Mouse (Mus musculus) heart, adult 2 months (tissue): ENCODE measurements around the gene Ntrk3. TPM values are rescaled to one million over a fixed set of nuclear protein-coding genes. Genes with fewer than 3 reads are reported as not detected.

Experiments used
- DNase-seq, 2 experiments: peaks; one replicate each; pipeline ENCODE4 v3.0.0; 2021
- H3K27ac ChIP-seq: fragments of 200-600 bp; 2 replicates; pipeline ENCODE4 v1.8.1; 2022
- H3K27me3 ChIP-seq: fragments of 200-500 bp; 2 replicates; pipeline ENCODE4 v1.6.1; 2012; ENCODE audit warnings: mild to moderate bottlenecking, low read length, inconsistent platforms, mixed read lengths; ENCODE audit not compliant: control insufficient read depth, insufficient read depth
- H3K36me3 ChIP-seq: fragments of 200-500 bp; 2 replicates; pipeline ENCODE4 v1.6.1; 2012; ENCODE audit warnings: low read length, inconsistent platforms; ENCODE audit not compliant: control insufficient read depth, insufficient read depth
- H3K4me1 ChIP-seq: fragments of 200-500 bp; 2 replicates; pipeline ENCODE4 v1.6.1; 2011; ENCODE audit warnings: low read length; ENCODE audit not compliant: control insufficient read depth, insufficient read depth
- H3K4me3 ChIP-seq: fragments of 200-600 bp; 2 replicates; pipeline ENCODE4 v1.8.1; 2022
- H3K79me2 ChIP-seq: fragments of 200-500 bp; replicated peaks from 2 replicates; pipeline ENCODE4 v1.6.1; 2012; ENCODE audit warnings: mild to moderate bottlenecking, inconsistent platforms, low read length, moderate library complexity, mixed read lengths; ENCODE audit not compliant: control insufficient read depth, insufficient read depth
- H3K9ac ChIP-seq: fragments of 200-500 bp; 2 replicates; pipeline ENCODE4 v1.6.1; 2012; ENCODE audit warnings: low read depth, mild to moderate bottlenecking, control low read depth, inconsistent platforms, low read length, mixed read lengths
- CTCF ChIP-seq: fragments of 200-600 bp; IDR thresholded peaks from 2 replicates; pipeline ENCODE4 v1.8.1; 2022; ENCODE audit warnings: antibody characterized with exemption, mild to moderate bottlenecking, moderate library complexity
- EP300 ChIP-seq: fragments of 200-500 bp; IDR thresholded peaks from 2 replicates; pipeline ENCODE4 v1.6.1; 2011; ENCODE audit warnings: low read depth, low read length, control low read depth; ENCODE audit not compliant: insufficient read depth
- POLR2A ChIP-seq: fragments of 200-500 bp; IDR thresholded peaks from 2 replicates; pipeline ENCODE4 v1.6.1; 2011; ENCODE audit warnings: mild to moderate bottlenecking, low read depth, low read length, control low read depth; ENCODE audit not compliant: insufficient read depth
- WGBS: fragments of 180-500 bp; shearing (Covaris S2); methylation state at CpG from one replicate; pipeline ENCODE4 v1.1.7; 2018; 5-methylcytosine and 5-hydroxymethylcytosine counted together
- intact Hi-C: fragments of 180-260 bp; cut with DNase I; formaldehyde crosslinking; loops from one replicate; pipeline ENCODE4 v1.15.1; 2025
- polyA plus RNA-seq: library from polyadenylated mRNA; depleted of rRNA; stranded (reverse); fragments of >200 nt; gene quantifications from 2 replicates; pipeline ENCODE4 v1.2.3, GENCODE M21; 2012
- total RNA-seq, 2 experiments: library from RNA; stranded (reverse); gene quantifications; 2 replicates each; pipeline ENCODE4 v1.2.3; 2021

Gene Ntrk3
- total and polyA plus RNA-seq, 3 experiments, result 1.4 to 9.1 (median 1.8) TPM

GRCm38 (mm10) chr7:78549461-78549860 lies 188.4 kb downstream of the Ntrk3 start:
- no peak for DNase-seq
- Histone ChIP-seq H3K36me3 (no peaks in the 10 kb centered on the region), H3K79me2 (no peaks in the 10 kb centered on the region), H3K9ac (no peak overlapping the region), H3K27me3 (no peaks in the 10 kb centered on the region), H3K4me3 (no peak overlapping the region), H3K4me1 (no peaks in the 10 kb centered on the region), H3K27ac (no peak overlapping the region)
- 81% methylated on average over 8 of the region's 8 CpGs for WGBS
- intact Hi-C loops, result no loop called here
- TF ChIP-seq POLR2A, result no peak
- no peak for TF ChIP-seq EP300
- TF ChIP-seq CTCF, result no peak

- Histone ChIP-seq H3K4me1 (no peaks in the 10 kb centered on the region), H3K79me2 (no peaks in the 10 kb centered on the region), H3K27me3 (no peaks in the 10 kb centered on the region), H3K36me3 (no peaks in the 10 kb centered on the region), H3K9ac (no peak overlapping the region), H3K4me3 (no peak overlapping the region), H3K27ac (no peak overlapping the region)
- no peak for DNase-seq
- TF ChIP-seq POLR2A, result no peak
- TF ChIP-seq CTCF, result no peak
- TF ChIP-seq EP300, result no peak
- intact Hi-C loops, result no loop called here
- 65% methylated on average over 5 of the region's 5 CpGs for WGBS
Observed at GRCm38 (mm10) chr7:78548721-78549120, 189.1 kb downstream of the Ntrk3 start.

DNA sequence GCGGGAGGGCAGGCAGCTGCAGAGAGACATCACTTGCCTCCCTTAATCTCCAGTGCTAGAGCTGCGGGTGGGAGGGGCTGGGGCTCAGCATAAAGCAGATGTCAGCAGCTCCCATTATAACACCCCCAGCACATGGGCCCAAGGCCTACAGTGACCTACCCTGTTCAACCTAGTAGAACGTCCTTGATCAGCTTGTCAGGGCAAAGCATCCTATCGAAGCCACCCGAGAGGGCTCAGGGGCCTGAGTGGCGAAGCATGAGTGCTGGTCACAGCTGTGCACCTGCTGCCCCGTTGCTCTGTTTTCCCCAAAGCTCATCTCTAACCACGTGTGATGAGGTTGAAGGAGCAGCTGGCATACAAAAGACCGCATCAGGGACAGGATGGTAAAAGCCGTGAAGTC lies 191.3 kb downstream of the Ntrk3 start:
- intact Hi-C loops, result no loop called here
- Histone ChIP-seq H3K27me3 (no peaks in the 10 kb centered on the region), H3K27ac (no peak overlapping the region), H3K4me1 (no peaks in the 10 kb centered on the region), H3K79me2 (no peaks in the 10 kb centered on the region), H3K36me3 (no peaks in the 10 kb centered on the region), H3K9ac (no peak overlapping the region), H3K4me3 (no peak overlapping the region)
- DNase-seq, result no peak
- WGBS, result 71% methylated on average over 10 of the region's 10 CpGs
- TF ChIP-seq POLR2A, result no peak

DNA sequence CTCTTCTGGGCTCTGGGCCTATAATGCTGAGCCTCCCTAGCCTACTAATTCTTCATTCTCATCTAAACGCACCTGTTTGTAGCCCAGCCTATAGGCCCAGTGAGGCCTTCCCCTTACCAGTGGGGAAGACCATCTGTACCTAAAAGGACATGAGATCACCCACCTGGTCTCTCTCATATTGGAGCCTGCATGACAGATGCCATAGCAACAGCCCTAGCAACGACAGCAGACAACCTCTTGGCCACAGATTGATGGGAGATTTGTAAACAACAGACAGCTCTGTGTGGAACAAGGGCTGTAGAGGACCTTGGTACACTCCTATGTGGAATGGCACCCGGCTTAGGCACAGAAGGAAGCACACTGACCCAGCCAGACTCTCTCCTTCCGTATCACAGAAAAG lies 195.3 kb downstream of the Ntrk3 start:
- H3K27ac ChIP-seq, result no peak overlapping the region
- H3K27me3 ChIP-seq, result no peaks in the 10 kb centered on the region
- TF ChIP-seq EP300 (no peak), POLR2A (no peak), CTCF (no peak)
- H3K79me2 ChIP-seq, result no peaks in the 10 kb centered on the region
- no peak for DNase-seq
- WGBS, result 66% methylated on average over 4 of the region's 4 CpGs
- intact Hi-C loops, result no loop called here
- H3K36me3 ChIP-seq, result no peaks in the 10 kb centered on the region
- no peaks in the 10 kb centered on the region for H3K4me1 ChIP-seq
- H3K4me3 ChIP-seq, result no peak overlapping the region
- no peak overlapping the region for H3K9ac ChIP-seq

- H3K9ac ChIP-seq, result no peak overlapping the region
- 45% methylated on average over 6 of the region's 6 CpGs for WGBS
- intact Hi-C loops, result no loop called here
- no peaks in the 10 kb centered on the region for H3K36me3 ChIP-seq
- H3K27ac ChIP-seq, result no peak overlapping the region
- no peak overlapping the region for H3K4me3 ChIP-seq
- H3K27me3 ChIP-seq, result no peaks in the 10 kb centered on the region
- H3K4me1 ChIP-seq, result no peaks in the 10 kb centered on the region
- DNase-seq, result no peak
- TF ChIP-seq CTCF (no peak), POLR2A (no peak), EP300 (no peak)
- H3K79me2 ChIP-seq, result no peaks in the 10 kb centered on the region
Observed at GRCm38 (mm10) chr7:78530286-78530685, 207.5 kb downstream of the Ntrk3 start.

GRCm38 (mm10) chr7:78528008-78528407 lies 209.8 kb downstream of the Ntrk3 start:
- Histone ChIP-seq H3K27ac (no peak overlapping the region), H3K9ac (no peak overlapping the region), H3K4me1 (no peaks in the 10 kb centered on the region), H3K27me3 (no peaks in the 10 kb centered on the region), H3K4me3 (no peak overlapping the region), H3K36me3 (no peaks in the 10 kb centered on the region), H3K79me2 (no peaks in the 10 kb centered on the region)
- 77% methylated on average over 3 of the region's 3 CpGs for WGBS
- intact Hi-C loops, result no loop called here
- no peak for DNase-seq
- no peak for TF ChIP-seq EP300
- TF ChIP-seq POLR2A, result no peak
- no peak for TF ChIP-seq CTCF

DNA sequence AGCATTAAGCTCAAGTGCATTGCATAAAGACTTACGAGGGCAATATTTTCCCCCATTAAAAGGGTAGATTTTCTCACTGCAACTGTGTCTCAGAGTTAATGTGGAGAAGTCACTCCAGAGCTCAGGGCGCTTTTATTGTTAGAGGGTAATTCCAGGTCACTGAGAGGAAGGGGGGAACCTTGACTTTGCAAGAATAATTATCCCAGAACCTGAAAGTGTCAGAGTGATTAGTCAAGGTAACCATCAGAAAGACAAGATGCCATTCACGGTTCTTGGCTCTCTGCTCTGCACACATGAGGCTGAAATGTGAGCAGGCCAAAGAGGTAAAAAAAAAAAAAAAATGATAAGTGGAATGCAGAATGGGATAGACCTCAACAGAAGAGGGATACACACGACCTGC lies 210.2 kb downstream of the Ntrk3 start:
- intact Hi-C loops, result no loop called here

More for the DNA sequence above, 210.2 kb downstream of the Ntrk3 start:
- H3K9ac ChIP-seq, result no peak overlapping the region
- no peak overlapping the region for H3K27ac ChIP-seq
- TF ChIP-seq CTCF (no peak), POLR2A (no peak), EP300 (no peak)
- no peaks in the 10 kb centered on the region for H3K79me2 ChIP-seq
- H3K36me3 ChIP-seq, result no peaks in the 10 kb centered on the region
- H3K4me3 ChIP-seq, result no peak overlapping the region
- no peaks in the 10 kb centered on the region for H3K27me3 ChIP-seq
- no peak for DNase-seq
- 62% methylated on average over 4 of the region's 4 CpGs for WGBS
- no peaks in the 10 kb centered on the region for H3K4me1 ChIP-seq
